Mouse (Mus musculus): Measurements from ENCODE around the gene Islr2.

Islr2 gene

GRCm38 (mm10) chr9:58150733-58151361 lies 53.3 kb downstream of the Islr2 start:
- DNase-seq (ENCODE audit: low spot score): no peak

- DNase-seq (ENCODE audit: low spot score): no peak
Measured at GRCm38 (mm10) chr9:58148806-58149205, 55.3 kb downstream of the Islr2 start.
